Mouse (Mus musculus): Measurements from ENCODE around the gene Mlst8. TPM values are rescaled to one million over a fixed set of nuclear protein-coding genes. Genes with fewer than 3 reads are reported as not detected.

The Mlst8 gene
- polyA plus RNA-seq, 1 experiment from 2014 or later: 38.6 TPM

- 46% methylated on average over 11 of the region's 11 CpGs for WGBS
- no peaks in the 10 kb centered on the region for H3K9me3 ChIP-seq
- peak overlapping the region; percentile 52 for H3K9ac ChIP-seq (replicated peaks)
- peaks cover 28% of the 10 kb centered on the region for H3K4me1 ChIP-seq (replicated peaks)
- no peaks in the 10 kb centered on the region for H3K27me3 ChIP-seq
- no peaks in the 10 kb centered on the region for H3K36me3 ChIP-seq
- 0 out of 2 replicates have a peak overlapping the region, but pooled peaks have one; percentile 15 for H3K4me2 ChIP-seq (replicated peaks)
- no peak for ATAC-seq
- H3K27ac ChIP-seq: peak overlapping the region; percentile 79
- H3K4me3 ChIP-seq (replicated peaks): no peak overlapping the region
These were observed 6.4 kb upstream of the Mlst8 start for GRCm38 (mm10) chr17:24485090-24485860.

GRCm38 (mm10) chr17:24483495-24483894 lies 4.6 kb upstream of the Mlst8 start:
- Histone ChIP-seq H3K27me3 (no peaks in the 10 kb centered on the region), H3K9ac (replicated peaks) (no peak overlapping the region), H3K4me3 (replicated peaks) (no peak overlapping the region), H3K27ac (no peak overlapping the region), H3K4me2 (replicated peaks) (no peak overlapping the region), H3K9me3 (no peaks in the 10 kb centered on the region), H3K4me1 (replicated peaks) (peaks cover 22% of the 10 kb centered on the region), H3K36me3 (no peaks in the 10 kb centered on the region)
- 78% methylated on average over 3 of the region's 3 CpGs for WGBS
- no peak for ATAC-seq

- Histone ChIP-seq H3K4me2 (replicated peaks) (no peak overlapping the region), H3K36me3 (peaks cover 12% of the 10 kb centered on the region), H3K27me3 (no peaks in the 10 kb centered on the region), H3K4me1 (replicated peaks) (peaks cover 23% of the 10 kb centered on the region), H3K9me3 (no peaks in the 10 kb centered on the region), H3K9ac (replicated peaks) (0 out of 2 replicates have a peak overlapping the region, but pooled peaks have one; percentile 6), H3K4me3 (replicated peaks) (no peak overlapping the region), H3K27ac (no peak overlapping the region)
- 94% methylated on average over 20 of the region's 20 CpGs for WGBS
- ATAC-seq: no peak
These were observed 2.3 kb upstream of the Mlst8 start for GRCm38 (mm10) chr17:24481027-24481815.

- H3K9ac ChIP-seq (replicated peaks): no peak overlapping the region; the same call in 1 of the 2 replicates
- no peaks in the 10 kb centered on the region for H3K27me3 ChIP-seq
- peaks cover 21% of the 10 kb centered on the region for H3K36me3 ChIP-seq
- H3K27ac ChIP-seq: no peak overlapping the region
- 52% methylated on average over 3 of the region's 3 CpGs for WGBS
- peaks cover 18% of the 10 kb centered on the region for H3K4me1 ChIP-seq (replicated peaks)
- no peak overlapping the region for H3K4me3 ChIP-seq (replicated peaks)
- ATAC-seq: no peak
- peak overlapping the region; percentile 40; the same call in 1 of the 2 replicates for H3K4me2 ChIP-seq (replicated peaks)
- H3K9me3 ChIP-seq: no peaks in the 10 kb centered on the region
These were observed 1.4 kb upstream of the Mlst8 start for GRCm38 (mm10) chr17:24480201-24480826.

GRCm38 (mm10) chr17:24479431-24479830 lies 553 bp upstream of the Mlst8 start:
- Histone ChIP-seq H3K9me3 (no peaks in the 10 kb centered on the region), H3K9ac (replicated peaks) (no peak overlapping the region; the same call in 1 of the 2 replicates), H3K4me1 (replicated peaks) (peaks cover 16% of the 10 kb centered on the region), H3K4me2 (replicated peaks) (peak overlapping the region; percentile 59), H3K36me3 (peaks cover 30% of the 10 kb centered on the region), H3K27ac (no peak overlapping the region), H3K27me3 (no peaks in the 10 kb centered on the region), H3K4me3 (replicated peaks) (peak overlapping the region; percentile 74)
- ATAC-seq: no peak
- WGBS: 26% methylated on average over 1 of the region's 1 CpGs

GRCm38 (mm10) chr17:24477985-24478600 lies 785 bp downstream of the Mlst8 start:
- H3K4me2 ChIP-seq (replicated peaks): peak overlapping the region; percentile 59
- no peaks in the 10 kb centered on the region for H3K27me3 ChIP-seq
- H3K27ac ChIP-seq: no peak overlapping the region
- WGBS: 56% methylated on average over 11 of the region's 11 CpGs
- ATAC-seq: peak; percentile 44
- H3K36me3 ChIP-seq: peaks cover 43% of the 10 kb centered on the region
- peaks cover 26% of the 10 kb centered on the region for H3K4me1 ChIP-seq (replicated peaks)
- no peaks in the 10 kb centered on the region for H3K9me3 ChIP-seq
- H3K4me3 ChIP-seq (replicated peaks): peak overlapping the region; percentile 74
- peak overlapping the region; percentile 83 for H3K9ac ChIP-seq (replicated peaks)

GRCm38 (mm10) chr17:24477053-24477984 lies 1.6 kb downstream of the Mlst8 start:
- peaks cover 50% of the 10 kb centered on the region for H3K36me3 ChIP-seq
- no peak overlapping the region for H3K27ac ChIP-seq
- no peaks in the 10 kb centered on the region for H3K27me3 ChIP-seq
- peak overlapping the region; percentile 83 for H3K9ac ChIP-seq (replicated peaks)
- H3K9me3 ChIP-seq: no peaks in the 10 kb centered on the region
- H3K4me3 ChIP-seq (replicated peaks): peak overlapping the region; percentile 74
- peaks cover 34% of the 10 kb centered on the region for H3K4me1 ChIP-seq (replicated peaks)
- peak overlapping the region; percentile 59 for H3K4me2 ChIP-seq (replicated peaks)
- ATAC-seq: no peak
- WGBS: 94% methylated on average over 20 of the region's 20 CpGs

- ATAC-seq: no peak
- H3K36me3 ChIP-seq: peaks cover 50% of the 10 kb centered on the region
- WGBS: 95% methylated on average over 10 of the region's 10 CpGs
These were observed 2.7 kb downstream of the Mlst8 start for GRCm38 (mm10) chr17:24476022-24476776.

GRCm38 (mm10) chr17:24475586-24475985 lies 3.3 kb downstream of the Mlst8 start:
- H3K27me3 ChIP-seq: no peaks in the 10 kb centered on the region
- peaks cover 50% of the 10 kb centered on the region for H3K36me3 ChIP-seq
- no peak overlapping the region for H3K4me2 ChIP-seq (replicated peaks)
- WGBS: 91% methylated on average over 6 of the region's 6 CpGs
- no peak overlapping the region for H3K27ac ChIP-seq
- H3K4me1 ChIP-seq (replicated peaks): peaks cover 50% of the 10 kb centered on the region
- H3K9ac ChIP-seq (replicated peaks): no peak overlapping the region
- no peaks in the 10 kb centered on the region for H3K9me3 ChIP-seq
- ATAC-seq: no peak
- no peak overlapping the region for H3K4me3 ChIP-seq (replicated peaks)

More at GRCm38 (mm10) chr17:24476022-24476776, 2.7 kb downstream of the Mlst8 start:
- H3K9ac ChIP-seq (replicated peaks): no peak overlapping the region
- no peaks in the 10 kb centered on the region for H3K27me3 ChIP-seq
- H3K9me3 ChIP-seq: no peaks in the 10 kb centered on the region
- H3K27ac ChIP-seq: no peak overlapping the region
- H3K4me2 ChIP-seq (replicated peaks): no peak overlapping the region
- H3K4me1 ChIP-seq (replicated peaks): peaks cover 45% of the 10 kb centered on the region
- no peak overlapping the region for H3K4me3 ChIP-seq (replicated peaks)

- H3K9ac ChIP-seq (replicated peaks): no peak overlapping the region
- H3K4me1 ChIP-seq (replicated peaks): peaks cover 46% of the 10 kb centered on the region
- no peak overlapping the region for H3K27ac ChIP-seq
- 93% methylated on average over 5 of the region's 5 CpGs for WGBS
- no peaks in the 10 kb centered on the region for H3K9me3 ChIP-seq
- H3K27me3 ChIP-seq: no peaks in the 10 kb centered on the region
- no peak overlapping the region for H3K4me2 ChIP-seq (replicated peaks)
- H3K4me3 ChIP-seq (replicated peaks): no peak overlapping the region
- no peak for ATAC-seq
- H3K36me3 ChIP-seq: peaks cover 50% of the 10 kb centered on the region
These were observed 4.3 kb downstream of the Mlst8 start for GRCm38 (mm10) chr17:24474557-24474956.

Measured in midbrain, embryonic 13.5 days (tissue).